Mouse (Mus musculus): ENCODE measurements at regions not wholly inside any gene's neighbourhood (a gene's known extent, or its start where the extent isn't known, plus 50 kb on each side); places are given as distances from the start of the nearest gene placed in this dataset.

GRCm38 (mm10) chr3:138609749-138610148, 83.8 kb downstream of the Eif4e start:
- Histone ChIP-seq H3K4me1 (peaks cover 17% of the 10 kb centered on the region), H3K27ac (replicated peaks) (no peak overlapping the region), H3K4me3 (no peak overlapping the region), H3K9me3 (no peaks in the 10 kb centered on the region), H3K27me3 (replicated peaks) (peaks cover under 1% of the 10 kb centered on the region; the same call in 1 of the 2 replicates), H3K9ac (no peak overlapping the region), H3K4me2 (no peak overlapping the region), H3K36me3 (no peaks in the 10 kb centered on the region)
- ATAC-seq (ENCODE audit: extremely low read depth, insufficient number of reproducible peaks, low FRiP score, low TSS enrichment), result no peak
- 52% methylated on average over 1 of the region's 1 CpGs for WGBS

GRCm38 (mm10) chr3:138612884-138613653, 87.1 kb downstream of the Eif4e start:
- Histone ChIP-seq H3K9ac (no peak overlapping the region; the same call in 1 of the 2 replicates), H3K4me2 (peak overlapping the region; percentile 49), H3K27me3 (replicated peaks) (peaks cover 3% of the 10 kb centered on the region; the same call in 1 of the 2 replicates), H3K9me3 (no peaks in the 10 kb centered on the region), H3K4me3 (peak overlapping the region; percentile 6; the same call in 1 of the 2 replicates), H3K27ac (replicated peaks) (0 out of 2 replicates have a peak overlapping the region, but pooled peaks have one; percentile 15), H3K4me1 (peaks cover 17% of the 10 kb centered on the region), H3K36me3 (no peaks in the 10 kb centered on the region)
- ATAC-seq (ENCODE audit: extremely low read depth, insufficient number of reproducible peaks, low FRiP score, low TSS enrichment), result no peak
- WGBS, result 6% methylated on average over 9 of the region's 9 CpGs

- Histone ChIP-seq H3K4me3 (no peak overlapping the region), H3K27ac (replicated peaks) (no peak overlapping the region), H3K36me3 (no peaks in the 10 kb centered on the region), H3K9ac (no peak overlapping the region), H3K4me2 (peak overlapping the region; percentile 49), H3K27me3 (replicated peaks) (peaks cover 3% of the 10 kb centered on the region; the same call in 1 of the 2 replicates), H3K9me3 (no peaks in the 10 kb centered on the region), H3K4me1 (peaks cover 17% of the 10 kb centered on the region)
- no peak for ATAC-seq (ENCODE audit: extremely low read depth, insufficient number of reproducible peaks, low FRiP score, low TSS enrichment)
- WGBS, result 73% methylated on average over 3 of the region's 3 CpGs
Observed at GRCm38 (mm10) chr3:138613680-138614079, 87.7 kb downstream of the Eif4e start.

GRCm38 (mm10) chr3:138614899-138615298, 88.9 kb downstream of the Eif4e start:
- no peak overlapping the region for H3K9ac ChIP-seq
- H3K36me3 ChIP-seq, result no peaks in the 10 kb centered on the region
- H3K4me2 ChIP-seq, result no peak overlapping the region
- no peaks in the 10 kb centered on the region for H3K9me3 ChIP-seq
- H3K4me1 ChIP-seq, result peaks cover 17% of the 10 kb centered on the region
- H3K27me3 ChIP-seq (replicated peaks), result peaks cover 3% of the 10 kb centered on the region; the same call in 1 of the 2 replicates
- ATAC-seq (ENCODE audit: extremely low read depth, insufficient number of reproducible peaks, low FRiP score, low TSS enrichment), result no peak
- no peak overlapping the region for H3K4me3 ChIP-seq
- 79% methylated on average over 2 of the region's 2 CpGs for WGBS
- no peak overlapping the region for H3K27ac ChIP-seq (replicated peaks)

GRCm38 (mm10) chr3:138620263-138620662, 94.3 kb downstream of the Eif4e start:
- no peak overlapping the region for H3K27ac ChIP-seq (replicated peaks)
- H3K36me3 ChIP-seq, result no peaks in the 10 kb centered on the region
- ATAC-seq (ENCODE audit: extremely low read depth, insufficient number of reproducible peaks, low FRiP score, low TSS enrichment), result no peak
- no peak overlapping the region for H3K9ac ChIP-seq
- no peak overlapping the region for H3K4me3 ChIP-seq
- no peak overlapping the region for H3K4me2 ChIP-seq
- no peaks in the 10 kb centered on the region for H3K4me1 ChIP-seq
- no peaks in the 10 kb centered on the region for H3K9me3 ChIP-seq
- 71% methylated on average over 4 of the region's 4 CpGs for WGBS
- 0 out of 2 replicates have a peak, but pooled peaks cover under 1% of the 10 kb centered on the region for H3K27me3 ChIP-seq (replicated peaks)

- Histone ChIP-seq H3K9ac (no peak overlapping the region), H3K27ac (replicated peaks) (no peak overlapping the region), H3K4me3 (no peak overlapping the region), H3K36me3 (no peaks in the 10 kb centered on the region), H3K4me1 (no peaks in the 10 kb centered on the region), H3K9me3 (no peaks in the 10 kb centered on the region), H3K4me2 (no peak overlapping the region), H3K27me3 (replicated peaks) (no peaks in the 10 kb centered on the region)
- WGBS, result 82% methylated on average over 2 of the region's 2 CpGs
- ATAC-seq (ENCODE audit: extremely low read depth, insufficient number of reproducible peaks, low FRiP score, low TSS enrichment), result no peak
Observed at GRCm38 (mm10) chr3:138624128-138624527, 98.1 kb downstream of the Eif4e start.

- no peak for ATAC-seq (ENCODE audit: extremely low read depth, insufficient number of reproducible peaks, low FRiP score, low TSS enrichment)
- Histone ChIP-seq H3K4me1 (no peaks in the 10 kb centered on the region), H3K9ac (no peak overlapping the region), H3K4me2 (no peak overlapping the region), H3K4me3 (no peak overlapping the region), H3K27ac (replicated peaks) (no peak overlapping the region), H3K27me3 (replicated peaks) (no peaks in the 10 kb centered on the region), H3K36me3 (no peaks in the 10 kb centered on the region), H3K9me3 (no peaks in the 10 kb centered on the region)
- 72% methylated on average over 4 of the region's 4 CpGs for WGBS
Observed at GRCm38 (mm10) chr3:138626230-138626629, 100.3 kb downstream of the Eif4e start.

GRCm38 (mm10) chr3:138630231-138630630, 104.3 kb downstream of the Eif4e start:
- Histone ChIP-seq H3K9me3 (no peaks in the 10 kb centered on the region), H3K4me3 (no peak overlapping the region), H3K4me1 (no peaks in the 10 kb centered on the region), H3K9ac (no peak overlapping the region), H3K36me3 (no peaks in the 10 kb centered on the region), H3K27ac (replicated peaks) (no peak overlapping the region), H3K4me2 (no peak overlapping the region), H3K27me3 (replicated peaks) (peaks cover 4% of the 10 kb centered on the region; the same call in 1 of the 2 replicates)
- 80% methylated on average over 13 of the region's 13 CpGs for WGBS
- no peak for ATAC-seq (ENCODE audit: extremely low read depth, insufficient number of reproducible peaks, low FRiP score, low TSS enrichment)

- H3K27ac ChIP-seq (replicated peaks), result no peak overlapping the region
- ATAC-seq (ENCODE audit: extremely low read depth, insufficient number of reproducible peaks, low FRiP score, low TSS enrichment), result no peak
- H3K9ac ChIP-seq, result no peak overlapping the region
- H3K4me3 ChIP-seq, result no peak overlapping the region
- 57% methylated on average over 2 of the region's 2 CpGs for WGBS
- no peaks in the 10 kb centered on the region for H3K4me1 ChIP-seq
- H3K27me3 ChIP-seq (replicated peaks), result peaks cover 4% of the 10 kb centered on the region; the same call in 1 of the 2 replicates
- H3K9me3 ChIP-seq, result no peaks in the 10 kb centered on the region
- no peak overlapping the region for H3K4me2 ChIP-seq
- no peaks in the 10 kb centered on the region for H3K36me3 ChIP-seq
Observed at GRCm38 (mm10) chr3:138632086-138632485, 106.1 kb downstream of the Eif4e start.

GRCm38 (mm10) chr3:138642026-138642425, 100.0 kb upstream of the Tspan5 start:
- Histone ChIP-seq H3K9me3 (peaks cover 5% of the 10 kb centered on the region; the same call in 1 of the 2 replicates), H3K4me3 (no peak overlapping the region), H3K4me2 (no peak overlapping the region), H3K4me1 (peaks cover 17% of the 10 kb centered on the region), H3K27ac (replicated peaks) (no peak overlapping the region), H3K27me3 (replicated peaks) (no peaks in the 10 kb centered on the region), H3K9ac (no peak overlapping the region), H3K36me3 (no peaks in the 10 kb centered on the region)
- WGBS, result 71% methylated on average over 1 of the region's 1 CpGs
- ATAC-seq (ENCODE audit: extremely low read depth, insufficient number of reproducible peaks, low FRiP score, low TSS enrichment), result no peak

GRCm38 (mm10) chr3:138643951-138644285, 98.1 kb upstream of the Tspan5 start:
- Histone ChIP-seq H3K4me1 (peaks cover 17% of the 10 kb centered on the region), H3K9ac (peak overlapping the region; percentile 69), H3K27ac (replicated peaks) (no peak overlapping the region), H3K27me3 (replicated peaks) (no peaks in the 10 kb centered on the region), H3K4me2 (peak overlapping the region; percentile 88), H3K9me3 (peaks cover 5% of the 10 kb centered on the region; the same call in 1 of the 2 replicates), H3K36me3 (no peaks in the 10 kb centered on the region), H3K4me3 (peak overlapping the region; percentile 52)
- ATAC-seq (ENCODE audit: extremely low read depth, insufficient number of reproducible peaks, low FRiP score, low TSS enrichment), result no peak
- 13% methylated on average over 15 of the region's 15 CpGs for WGBS
